Mouse (Mus musculus) naive thymus-derived CD4-positive, alpha-beta T cell, adult 2 months (primary cell): ENCODE measurements around the gene Coa4.

ENCODE experiments used
- DNase-seq: peaks from one replicate; pipeline ENCODE4 v3.0.0-alpha.2; 2011; ENCODE audit warnings: low read depth

The Coa4 gene

GRCm38 (mm10) chr7:100536804-100537518 lies at the start of gene Coa4:
Gene Coa4, plus strand, starts transcription at chr7:100537071.
- peak; percentile 95 for DNase-seq

DNA sequence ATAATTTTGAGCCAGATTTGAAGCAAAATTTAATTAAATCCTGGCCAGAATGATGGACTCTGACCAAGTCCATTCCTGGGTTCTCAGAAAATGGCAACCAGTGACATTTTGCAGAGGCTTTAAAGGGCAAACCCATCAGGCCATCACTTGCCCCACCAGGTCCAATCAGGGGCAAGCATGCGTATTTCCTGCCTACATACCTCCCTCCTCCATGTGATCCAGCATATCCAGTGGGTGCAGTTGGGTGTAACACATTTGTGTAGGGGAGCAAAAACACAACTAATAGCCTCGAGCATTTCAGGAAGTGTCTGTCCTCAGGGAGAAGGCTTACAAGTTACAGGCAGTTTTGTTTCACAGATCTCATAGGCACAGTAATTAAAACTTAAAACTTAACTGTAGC lies 49.6 kb upstream of the Coa4 start:
- DNase-seq: no peak

- no peak for DNase-seq
Measured at GRCm38 (mm10) chr7:100488474-100489048, 48.3 kb upstream of the Coa4 start.

- DNase-seq: peak; percentile 59
Measured at GRCm38 (mm10) chr7:100492391-100493116, 44.3 kb upstream of the Coa4 start.

DNA sequence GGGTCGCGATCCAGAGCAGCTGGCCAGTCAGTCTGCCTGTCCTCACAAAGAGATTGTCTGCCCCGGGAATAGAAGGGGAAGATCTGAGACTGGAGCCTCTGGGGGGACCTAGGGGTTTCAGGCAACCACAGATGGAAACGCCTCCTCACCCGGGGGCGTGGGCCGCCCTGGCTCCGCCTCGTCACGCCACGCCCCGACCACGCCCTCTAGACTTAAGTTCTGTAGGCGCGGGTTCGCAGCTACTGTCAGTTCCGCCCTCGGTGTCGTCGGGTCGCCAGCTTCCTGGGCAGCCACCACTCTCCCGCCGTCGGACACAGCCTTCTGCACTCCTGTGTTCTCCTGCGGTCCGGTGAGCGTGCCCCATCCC lies 43.8 kb upstream of the Coa4 start, which contains the start of gene Ucp2:
Gene Ucp2 (plus strand): TSS at position 221 of the 367 bp plus-strand sequence.
- DNase-seq: peak; percentile 97

- peak; percentile 82 for DNase-seq
Measured at GRCm38 (mm10) chr7:100493484-100494414, 43.1 kb upstream of the Coa4 start.

- DNase-seq: peak; percentile 73
Measured at GRCm38 (mm10) chr7:100494415-100494831, 42.4 kb upstream of the Coa4 start.

DNA sequence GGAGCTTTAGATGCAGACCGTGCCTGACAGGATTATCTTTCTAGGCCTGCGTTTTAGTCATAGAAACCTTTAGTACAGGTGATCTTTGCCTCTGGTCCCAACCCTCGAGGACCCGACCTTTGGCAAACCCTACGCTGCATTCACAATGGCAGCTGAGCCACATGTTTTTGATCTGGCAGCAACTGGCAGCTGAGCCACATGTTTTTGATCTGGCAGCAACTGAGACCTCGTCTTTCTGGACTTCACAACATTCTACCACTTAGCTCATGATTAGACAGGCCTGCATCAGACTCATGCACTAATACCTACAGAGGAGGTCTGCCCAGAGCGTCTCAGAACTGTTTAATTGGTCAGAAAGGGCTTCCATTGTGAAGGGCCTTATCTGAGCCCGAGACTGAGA lies 41.8 kb upstream of the Coa4 start:
- DNase-seq: no peak

GRCm38 (mm10) chr7:100495581-100496251 lies 41.2 kb upstream of the Coa4 start:
- peak; percentile 96 for DNase-seq

DNA sequence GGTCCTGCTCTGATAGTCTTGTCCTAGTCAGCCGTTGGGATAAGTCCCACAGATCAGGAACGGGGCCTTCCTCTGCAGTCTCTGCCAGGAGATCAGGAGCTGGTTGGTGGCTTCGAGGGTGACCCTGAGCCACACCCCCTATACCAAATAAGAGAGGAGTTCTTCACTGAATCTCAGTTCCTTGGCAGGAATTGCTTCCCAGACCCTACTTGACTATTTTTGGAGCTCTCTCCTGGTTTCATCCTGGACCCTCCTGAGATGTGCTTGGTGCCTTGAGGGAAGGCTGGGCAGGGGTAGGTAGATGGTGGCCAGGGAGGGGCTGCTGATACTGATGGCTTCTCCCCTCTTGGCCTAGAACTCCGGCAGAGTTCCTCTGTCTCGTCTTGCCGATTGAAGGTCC lies 40.5 kb upstream of the Coa4 start:
- no peak for DNase-seq

- no peak for DNase-seq
Measured at GRCm38 (mm10) chr7:100496791-100497190, 40.1 kb upstream of the Coa4 start.

DNA sequence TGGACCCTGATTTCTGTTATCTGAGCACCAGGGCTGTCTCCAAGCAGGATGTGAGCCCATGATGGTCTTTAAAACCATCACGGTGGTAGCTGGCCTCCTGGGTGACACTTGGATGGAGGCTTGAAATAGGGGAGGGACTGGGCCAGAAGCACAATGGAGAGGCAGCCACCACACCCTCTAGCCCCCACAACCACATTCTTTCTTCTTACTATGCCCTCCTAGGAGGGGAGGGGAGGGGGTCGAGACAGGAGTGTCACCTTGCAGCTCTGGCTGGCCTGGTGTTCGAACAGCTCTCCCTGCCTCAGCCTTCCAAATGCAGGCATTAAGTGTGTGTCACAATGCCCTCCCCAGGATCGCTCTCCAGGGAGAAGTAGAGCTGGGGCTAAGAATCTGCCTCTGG lies 39.5 kb upstream of the Coa4 start:
- no peak for DNase-seq

GRCm38 (mm10) chr7:100497982-100498381 lies 38.9 kb upstream of the Coa4 start:
- peak; percentile 28 for DNase-seq

DNA sequence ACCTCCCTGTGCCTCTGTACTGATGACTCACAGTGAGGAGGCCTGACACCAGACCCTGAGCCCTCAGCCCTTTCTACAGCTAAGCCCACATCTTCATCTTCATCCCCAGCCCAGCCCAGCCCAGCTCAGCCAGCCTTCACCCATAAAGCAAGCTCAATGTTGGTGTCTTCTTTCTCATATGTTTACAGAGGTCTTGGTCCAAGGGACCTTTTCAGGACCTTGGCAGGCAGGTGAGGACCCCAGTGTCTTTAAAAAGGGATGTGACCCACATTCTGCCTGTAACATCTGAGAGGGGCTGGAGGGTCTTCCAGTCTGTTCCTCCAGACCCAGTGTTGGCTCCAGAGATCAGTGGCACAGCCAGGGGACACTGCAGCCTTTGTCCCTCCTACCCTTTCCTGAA lies 37.4 kb upstream of the Coa4 start:
- DNase-seq: no peak

- peak; percentile 30 for DNase-seq
Measured at GRCm38 (mm10) chr7:100500276-100500977, 36.4 kb upstream of the Coa4 start.

DNA sequence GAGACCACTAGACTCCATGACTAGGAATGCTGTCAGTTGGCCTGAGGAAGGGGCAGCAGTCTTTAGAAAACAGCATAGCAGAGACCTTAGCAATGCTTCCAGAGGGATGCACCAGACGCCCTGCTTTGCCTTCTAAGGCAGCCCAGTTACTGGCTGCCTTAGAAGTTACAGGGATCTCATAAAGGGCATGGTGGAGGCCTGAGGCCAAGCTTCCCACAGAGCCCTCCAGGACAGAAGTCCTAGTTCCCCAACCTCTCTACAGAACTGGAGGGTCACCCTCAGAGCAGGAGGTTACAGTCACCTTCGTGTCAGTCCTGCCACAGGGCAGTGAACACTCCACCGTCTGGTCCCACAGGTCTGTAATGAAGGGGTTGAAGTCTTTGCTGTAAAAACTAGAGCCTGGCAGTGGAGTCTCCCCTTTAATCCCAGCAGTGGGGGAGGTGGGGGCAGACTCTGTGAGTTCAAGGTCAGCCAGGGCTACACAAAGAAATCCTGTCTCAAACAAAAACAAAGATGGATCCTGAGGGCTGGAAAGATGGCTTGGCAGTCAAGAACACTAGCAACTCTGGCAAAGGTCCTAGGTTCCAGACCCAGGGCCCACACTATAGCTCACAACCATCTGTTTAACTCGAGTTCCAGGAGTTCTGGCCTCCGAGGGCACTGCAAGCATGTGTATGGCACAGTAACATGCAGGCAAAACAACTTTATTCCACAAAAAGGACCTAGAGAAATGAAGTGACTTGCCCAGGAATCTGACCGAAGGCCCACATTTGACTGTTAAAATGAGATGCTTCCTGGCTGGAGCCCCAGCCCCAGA lies 35.6 kb upstream of the Coa4 start:
- DNase-seq: peak; percentile 32

DNA sequence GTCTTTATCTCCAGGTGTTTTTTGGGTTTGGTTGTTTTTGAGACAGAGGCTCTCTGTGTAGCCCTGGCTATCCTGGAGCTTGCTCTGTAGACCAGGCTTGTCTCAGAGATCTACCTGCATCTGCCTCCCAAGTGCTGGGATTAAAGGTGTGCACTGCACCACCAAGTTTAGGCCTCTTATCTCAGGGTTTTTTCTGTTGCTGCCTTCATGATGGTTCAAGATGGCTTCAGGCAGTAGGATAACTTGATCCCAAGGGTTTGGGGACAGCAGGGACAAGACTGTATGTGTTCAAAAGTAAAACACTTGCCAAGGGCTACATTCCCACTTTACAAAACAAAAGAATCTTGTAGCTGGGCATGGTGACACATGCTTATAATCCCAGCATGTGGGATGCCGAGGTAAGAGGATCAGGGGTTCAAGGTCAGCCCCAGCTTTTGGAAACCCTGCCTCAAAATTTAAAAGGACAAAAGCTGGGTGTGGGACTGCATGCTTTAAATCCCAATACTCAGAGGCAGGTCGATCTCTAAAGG lies 35.0 kb upstream of the Coa4 start:
- peak; percentile 26 for DNase-seq

- DNase-seq: peak; percentile 39
Measured at GRCm38 (mm10) chr7:100502374-100502922, 34.4 kb upstream of the Coa4 start.

- DNase-seq: peak; percentile 57
Measured at GRCm38 (mm10) chr7:100503076-100503475, 33.8 kb upstream of the Coa4 start.
